Mouse (Mus musculus): ENCODE results near the gene Pex6. TPM values are rescaled to one million over a fixed set of nuclear protein-coding genes. Genes with fewer than 3 reads are reported as not detected.
A peak's percentile ranks its signal among the peaks of the same experiment; 100 is the strongest.

Gene Pex6
- total and polyA plus RNA-seq, 3 experiments: 23.0 to 31.2 TPM; not detected in 1

- no peak for TF ChIP-seq MYB (IDR thresholded peaks at IDR 0.05; ENCODE audit: low read depth, low read length)
- no peak for TF ChIP-seq ZNF384 (IDR thresholded peaks at IDR 0.05; ENCODE audit: low read depth, low read length)
- peak in 1 of 2 experiments; percentile 87; a peak in 2 of 4 replicates for TF ChIP-seq POLR2A (IDR thresholded peaks at IDR 0.05; ENCODE audit: control insufficient read depth in 1 of 2, insufficient read depth in 1 of 2, low read depth in 1 of 2, low read length in 2 of 2, poor library complexity in 1 of 2)
- peak; percentile 64 for TF ChIP-seq TBP (IDR thresholded peaks at IDR 0.05; ENCODE audit: low read depth, low read length)
- TF ChIP-seq SIN3A (IDR thresholded peaks at IDR 0.05; ENCODE audit: low read length): peak; percentile 86
Observed at GRCm38 (mm10) chr17:46710959-46711597, at the start of gene Pex6 (continued).

GRCm38 (mm10) chr17:46661981-46662380 lies 49.3 kb upstream of the Pex6 start:
- Histone ChIP-seq H3K9ac (ENCODE audit: control insufficient read depth, low read depth, low read length, poor library complexity, severe bottlenecking) (no peak overlapping the region), H3K4me1 (ENCODE audit: control insufficient read depth in 1 of 2, insufficient read depth in 2 of 2, low read length in 2 of 2) (no peaks in the 10 kb centered on the region), H3K27ac (ENCODE audit: control insufficient read depth, low read depth, low read length) (no peak overlapping the region), H3K9me3 (replicated peaks; ENCODE audit: insufficient read depth, low read length) (no peaks in the 10 kb centered on the region), H3K27me3 (ENCODE audit: control insufficient read depth in 1 of 2, insufficient read depth in 2 of 2, low read length in 2 of 2) (no peaks in the 10 kb centered on the region), H3K36me3 (ENCODE audit: control insufficient read depth in 1 of 2, insufficient read depth in 2 of 2, low read length in 2 of 2) (no peaks in the 10 kb centered on the region; a peak in 1 of 4 replicates), H3K79me2 (ENCODE audit: control insufficient read depth, insufficient read depth, low read length, poor library complexity) (no peaks in the 10 kb centered on the region), H3K4me3 (ENCODE audit: control insufficient read depth in 1 of 2, insufficient read depth in 1 of 2, low read depth in 2 of 2, low read length in 2 of 2) (no peak overlapping the region)
- TF ChIP-seq NRF1 (IDR thresholded peaks at IDR 0.05; ENCODE audit: insufficient read depth, low read depth, low read length, poor library complexity, severe bottlenecking): no peak
- TF ChIP-seq E2F4 (IDR thresholded peaks at IDR 0.05; ENCODE audit: borderline replicate concordance, low read depth, low read length): no peak
- TF ChIP-seq POLR2A (IDR thresholded peaks at IDR 0.05; ENCODE audit: control insufficient read depth in 1 of 2, insufficient read depth in 1 of 2, low read depth in 1 of 2, low read length in 2 of 2, poor library complexity in 1 of 2): no peak
- TF ChIP-seq SIN3A (IDR thresholded peaks at IDR 0.05; ENCODE audit: low read length): no peak
- TF ChIP-seq CTCF (IDR thresholded peaks at IDR 0.05 in 2 of 3, conservative IDR thresholded peaks at IDR 0.05 in 1 of 3; ENCODE audit: control insufficient read depth in 1 of 3, insufficient read depth in 1 of 3, low read depth in 2 of 3, low read length in 3 of 3, poor library complexity in 1 of 3, severe bottlenecking in 1 of 3): no peak
- TF ChIP-seq TBP (IDR thresholded peaks at IDR 0.05; ENCODE audit: low read depth, low read length): no peak
- no peak for TF ChIP-seq MYC (IDR thresholded peaks at IDR 0.05; ENCODE audit: low read depth, low read length)
- no peak for TF ChIP-seq MYB (IDR thresholded peaks at IDR 0.05; ENCODE audit: low read depth, low read length)
- no peak for TF ChIP-seq MAZ (IDR thresholded peaks at IDR 0.05; ENCODE audit: low read depth, low read length)
- TF ChIP-seq ETS1 (IDR thresholded peaks at IDR 0.05; ENCODE audit: low read depth, low read length): no peak
- TF ChIP-seq POLR2AphosphoS5 (IDR thresholded peaks at IDR 0.05; ENCODE audit: borderline replicate concordance, low read depth, low read length): no peak
- DNase-seq (ENCODE audit: low read depth, low spot score): no peak

- Histone ChIP-seq H3K79me2 (ENCODE audit: control insufficient read depth, insufficient read depth, low read length, poor library complexity) (no peaks in the 10 kb centered on the region), H3K27ac (ENCODE audit: control insufficient read depth, low read depth, low read length) (no peak overlapping the region), H3K9me3 (replicated peaks; ENCODE audit: insufficient read depth, low read length) (no peaks in the 10 kb centered on the region), H3K9ac (ENCODE audit: control insufficient read depth, low read depth, low read length, poor library complexity, severe bottlenecking) (no peak overlapping the region), H3K4me3 (ENCODE audit: control insufficient read depth in 1 of 2, insufficient read depth in 1 of 2, low read depth in 2 of 2, low read length in 2 of 2) (no peak overlapping the region), H3K36me3 (ENCODE audit: control insufficient read depth in 1 of 2, insufficient read depth in 2 of 2, low read length in 2 of 2) (no peaks in the 10 kb centered on the region; a peak in 1 of 4 replicates), H3K4me1 (ENCODE audit: control insufficient read depth in 1 of 2, insufficient read depth in 2 of 2, low read length in 2 of 2) (no peaks in the 10 kb centered on the region), H3K27me3 (ENCODE audit: control insufficient read depth in 1 of 2, insufficient read depth in 2 of 2, low read length in 2 of 2) (no peaks in the 10 kb centered on the region)
- no peak for DNase-seq (ENCODE audit: low read depth, low spot score)
- no peak for TF ChIP-seq KAT2A (conservative IDR thresholded peaks at IDR 0.05; ENCODE audit: low read depth, low read length)
- no peak for TF ChIP-seq USF1 (IDR thresholded peaks at IDR 0.05; ENCODE audit: low read depth, low read length)
- no peak for TF ChIP-seq UBTF (IDR thresholded peaks at IDR 0.05; ENCODE audit: borderline replicate concordance, insufficient read depth, low read depth, low read length)
- no peak for TF ChIP-seq ZC3H11A (IDR thresholded peaks at IDR 0.05; ENCODE audit: low read depth, low read length)
- no peak for TF ChIP-seq CHD1 (IDR thresholded peaks at IDR 0.05; ENCODE audit: low read depth, low read length)
- no peak for TF ChIP-seq RCOR1 (IDR thresholded peaks at IDR 0.05; ENCODE audit: low read depth, low read length)
- no peak for TF ChIP-seq ZMIZ1 (IDR thresholded peaks at IDR 0.05; ENCODE audit: low read depth, low read length)
- no peak for TF ChIP-seq RAD21 (IDR thresholded peaks at IDR 0.05; ENCODE audit: low read depth, low read length)
- no peak for TF ChIP-seq USF2 (IDR thresholded peaks at IDR 0.05; ENCODE audit: borderline replicate concordance in 1 of 2, insufficient read depth in 1 of 2, low read depth in 1 of 2, low read length in 2 of 2)
Observed at GRCm38 (mm10) chr17:46662730-46663129, 48.5 kb upstream of the Pex6 start.
